Mouse (Mus musculus) forebrain, embryonic 16.5 days (tissue): Measurements from ENCODE around the gene Fgfr2. TPM values are rescaled to one million over a fixed set of nuclear protein-coding genes. Genes with fewer than 3 reads are reported as not detected.

ENCODE experiments used
- ATAC-seq: fragments of 200-750 bp; cut with Nextera tagmentation; 2 replicates; pipeline ENCODE4 v1.8.0; 2017; ENCODE audit warnings: mild to moderate bottlenecking, moderate library complexity
- H3K27ac ChIP-seq: fragments of 300-500 bp; sonication (generic); 2 replicates; pipeline ENCODE4 v1.5.1; 2014; ENCODE audit warnings: low read length, control low read depth
- H3K27me3 ChIP-seq: fragments of 300-500 bp; sonication (generic); replicated peaks from 2 replicates; pipeline ENCODE4 v1.6.1; 2014; ENCODE audit warnings: low read length; ENCODE audit not compliant: control insufficient read depth, insufficient read depth
- H3K36me3 ChIP-seq: fragments of 300-500 bp; sonication (generic); 2 replicates; pipeline ENCODE4 v1.6.1; 2014; ENCODE audit not compliant: control insufficient read depth, insufficient read depth
- H3K4me1 ChIP-seq: fragments of 300-500 bp; sonication (generic); replicated peaks from 2 replicates; pipeline ENCODE4 v1.6.1; 2014; ENCODE audit warnings: low read length; ENCODE audit not compliant: control insufficient read depth, insufficient read depth
- H3K4me2 ChIP-seq: fragments of 300-500 bp; sonication (generic); 2 replicates; pipeline ENCODE4 v1.6.1; 2014; ENCODE audit warnings: mild to moderate bottlenecking, low read length, control low read depth
- H3K4me3 ChIP-seq: fragments of 300-500 bp; sonication (generic); replicated peaks from 2 replicates; pipeline ENCODE4 v1.5.1; 2014; ENCODE audit warnings: mild to moderate bottlenecking, low read length, control low read depth
- H3K9ac ChIP-seq: fragments of 300-500 bp; sonication (generic); replicated peaks from 2 replicates; pipeline ENCODE4 v1.6.1; 2014; ENCODE audit warnings: low read depth, low read length, control low read depth
- H3K9me3 ChIP-seq: fragments of 300-500 bp; sonication (generic); 2 replicates; pipeline ENCODE4 v1.6.1; 2016; ENCODE audit warnings: low read length; ENCODE audit not compliant: control insufficient read depth
- WGBS: fragments of 180-500 bp; shearing (Covaris S2); extraction: QIAGEN DNeasy Blood & Tissue Kit; methylation state at CpG from one replicate; pipeline ENCODE4 v1.1.7; 2014; 5-methylcytosine and 5-hydroxymethylcytosine counted together
- polyA plus RNA-seq: library from polyadenylated mRNA; unstranded; fragments of >200 nt; fragmentation: Nextera tagmentation; extraction: Ambion mirVana; gene quantifications from 2 replicates; pipeline ENCODE4 v1.2.1, GENCODE M21; 2015

The Fgfr2 gene
- polyA plus RNA-seq, 1 experiment from 2014 or later, result 39.2 TPM

DNA sequence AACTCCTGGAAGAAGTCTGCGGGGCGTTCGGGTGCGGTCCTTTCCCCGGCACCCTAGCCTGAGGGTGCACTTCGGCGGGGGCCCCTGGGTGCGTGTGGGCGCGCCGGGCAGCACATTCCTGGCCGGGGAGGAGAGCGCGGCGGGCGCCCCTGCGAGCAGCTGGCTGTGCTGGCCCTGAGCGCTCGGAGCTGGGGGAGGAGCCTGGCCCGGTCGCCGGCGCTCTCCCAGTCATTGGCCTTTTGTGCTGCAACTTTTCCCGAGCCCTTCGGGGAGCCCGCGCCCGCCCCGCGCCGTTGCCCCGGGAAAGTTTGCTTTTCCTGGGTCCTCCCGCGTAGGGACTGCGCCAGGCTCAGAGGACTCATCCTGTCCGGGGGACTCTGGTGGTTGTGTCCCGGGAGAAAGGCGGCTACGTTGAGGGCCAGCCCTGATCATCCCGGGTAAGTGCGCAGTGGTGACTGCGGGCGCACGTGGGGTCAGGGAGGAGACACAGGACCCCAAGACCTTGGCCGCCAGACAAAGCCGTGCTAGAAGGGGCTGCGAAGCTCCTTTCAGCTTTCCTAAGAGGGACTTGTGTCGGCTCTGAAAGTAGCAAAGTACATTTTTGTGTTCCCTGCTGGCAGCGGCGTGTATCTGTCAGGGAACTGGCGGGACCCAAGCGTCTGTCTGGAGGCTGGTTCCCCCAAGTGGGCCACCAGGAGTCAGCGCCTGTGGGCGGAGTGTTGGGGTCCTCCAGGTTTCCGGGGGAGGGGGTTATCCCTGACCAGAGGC is 2477.0 kb downstream of the Fgfr2 start:
- H3K9me3 ChIP-seq, result no peaks in the 10 kb centered on the region
- peak overlapping the region; percentile 98 for H3K4me2 ChIP-seq
- H3K27me3 ChIP-seq, result no peaks in the 10 kb centered on the region
- peak overlapping the region; percentile 53 for H3K4me3 ChIP-seq
- no peaks in the 10 kb centered on the region for H3K36me3 ChIP-seq
- H3K4me1 ChIP-seq, result peaks cover 20% of the 10 kb centered on the region
- ATAC-seq, result peak; percentile 86
- no peak overlapping the region for H3K27ac ChIP-seq
- WGBS, result under 1% methylated on average over 55 of the region's 55 CpGs
- H3K9ac ChIP-seq, result peak overlapping the region; percentile 49

DNA sequence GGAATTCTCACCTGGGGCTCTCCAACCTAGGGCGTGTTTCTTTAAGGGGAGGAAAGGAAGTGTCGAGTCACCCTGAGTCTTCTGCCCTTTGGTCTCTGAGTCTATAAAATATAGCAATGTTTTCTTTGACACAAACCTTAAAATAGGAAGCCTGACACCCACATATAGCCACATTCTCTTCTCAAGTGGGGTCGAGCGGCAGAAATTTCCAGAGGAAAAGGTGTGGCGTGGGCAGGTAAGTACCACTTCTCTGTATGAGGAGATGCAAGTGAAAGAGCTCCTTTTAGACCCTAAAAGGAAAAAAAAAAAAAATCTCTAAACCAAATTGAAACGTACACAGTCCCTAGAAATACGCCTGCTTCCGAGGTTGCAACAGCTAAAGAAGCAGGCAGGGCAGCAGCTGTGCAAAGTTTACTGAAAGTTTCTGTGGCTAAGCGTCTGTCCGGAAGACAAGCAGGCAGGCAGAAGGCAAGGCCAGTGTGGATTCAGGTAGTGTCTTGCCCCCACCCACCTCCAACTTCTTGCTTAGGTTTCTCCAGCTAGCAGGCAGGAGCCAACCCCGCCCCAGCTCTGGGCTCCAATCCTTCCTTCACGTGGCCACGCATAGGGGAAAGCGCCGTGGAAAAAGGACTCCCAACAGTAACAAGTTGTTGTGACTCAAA is 2477.7 kb downstream of the Fgfr2 start:
- Histone ChIP-seq H3K9ac (peak overlapping the region; percentile 49), H3K27ac (no peak overlapping the region), H3K27me3 (no peaks in the 10 kb centered on the region), H3K4me3 (peak overlapping the region; percentile 53), H3K36me3 (no peaks in the 10 kb centered on the region), H3K9me3 (no peaks in the 10 kb centered on the region), H3K4me2 (peak overlapping the region; percentile 98), H3K4me1 (peaks cover 20% of the 10 kb centered on the region)
- 20% methylated on average over 15 of the region's 15 CpGs for WGBS
- ATAC-seq, result peak; percentile 15

DNA sequence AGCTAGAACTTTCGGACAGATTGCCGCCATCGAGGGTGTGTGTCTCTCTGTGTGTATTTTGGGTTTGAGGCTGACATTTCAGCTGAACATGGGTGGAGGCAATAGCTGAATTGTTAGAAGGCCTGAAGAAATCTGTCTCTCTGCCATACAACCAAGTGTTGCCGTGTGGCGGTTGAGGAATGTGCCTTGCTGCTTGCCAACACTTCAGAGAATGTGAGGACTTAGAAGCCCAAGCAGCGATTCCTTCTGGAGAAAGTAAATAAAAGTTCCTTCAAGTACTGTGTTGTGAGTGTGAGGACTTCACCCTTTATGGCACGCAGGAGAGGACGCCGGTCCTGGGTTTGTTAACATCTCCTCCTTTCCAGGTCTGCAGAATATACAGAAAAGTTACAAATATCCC is 2482.5 kb downstream of the Fgfr2 start:
- Histone ChIP-seq H3K36me3 (no peaks in the 10 kb centered on the region), H3K4me2 (no peak overlapping the region), H3K4me3 (no peak overlapping the region), H3K9ac (no peak overlapping the region), H3K27ac (no peak overlapping the region), H3K27me3 (no peaks in the 10 kb centered on the region), H3K4me1 (peaks cover under 1% of the 10 kb centered on the region; the same call in 1 of the 2 replicates), H3K9me3 (no peaks in the 10 kb centered on the region)
- WGBS, result 89% methylated on average over 9 of the region's 9 CpGs
- no peak for ATAC-seq

DNA sequence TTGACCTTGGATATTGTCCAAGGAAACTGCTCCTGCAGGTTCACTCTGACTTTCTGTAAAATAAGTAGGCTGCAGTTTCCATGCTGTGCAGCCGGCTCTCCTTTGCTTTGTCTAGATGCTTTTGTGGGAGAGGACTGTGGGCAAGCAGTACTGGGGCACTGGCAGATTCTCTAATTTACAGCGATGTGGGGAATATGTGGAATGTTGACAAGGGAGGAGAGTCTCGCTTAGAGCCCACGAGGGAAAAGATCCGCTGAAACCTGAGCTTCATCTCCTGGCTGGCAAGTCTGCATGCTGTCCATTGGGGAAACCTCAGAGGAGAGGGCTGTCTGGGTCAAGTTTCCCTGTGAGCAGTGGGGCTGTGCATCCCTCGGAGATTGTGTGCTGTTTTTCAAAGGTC is 2485.3 kb downstream of the Fgfr2 start:
- H3K4me2 ChIP-seq, result no peak overlapping the region
- no peaks in the 10 kb centered on the region for H3K27me3 ChIP-seq
- no peaks in the 10 kb centered on the region for H3K9me3 ChIP-seq
- WGBS, result 36% methylated on average over 6 of the region's 6 CpGs
- no peak overlapping the region for H3K9ac ChIP-seq
- no peak overlapping the region for H3K4me3 ChIP-seq
- H3K27ac ChIP-seq, result no peak overlapping the region
- ATAC-seq, result no peak
- no peaks in the 10 kb centered on the region for H3K36me3 ChIP-seq
- H3K4me1 ChIP-seq, result no peaks in the 10 kb centered on the region

DNA sequence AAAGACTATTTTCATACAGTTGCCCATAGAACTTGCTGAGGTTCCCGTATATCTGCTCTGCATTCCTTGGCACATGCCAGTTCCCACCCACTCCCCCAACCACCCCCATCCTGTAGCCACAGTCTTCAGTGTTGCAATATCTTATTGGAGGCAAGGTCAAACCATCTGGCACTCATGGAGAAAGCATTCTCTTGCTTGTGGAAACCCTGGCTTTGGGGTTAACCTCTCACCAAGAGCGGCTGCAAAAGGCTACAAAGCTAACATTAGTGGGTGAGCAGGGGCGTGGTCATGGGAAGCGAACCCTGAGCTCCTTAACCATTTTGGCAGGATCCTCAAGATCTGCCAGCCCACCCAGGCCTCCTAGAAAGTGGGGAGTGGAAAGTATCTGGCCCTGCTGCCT is 2486.2 kb downstream of the Fgfr2 start:
- Histone ChIP-seq H3K27me3 (no peaks in the 10 kb centered on the region), H3K4me1 (no peaks in the 10 kb centered on the region), H3K36me3 (no peaks in the 10 kb centered on the region), H3K9me3 (no peaks in the 10 kb centered on the region), H3K4me3 (no peak overlapping the region), H3K4me2 (no peak overlapping the region), H3K27ac (no peak overlapping the region), H3K9ac (no peak overlapping the region)
- WGBS, result 92% methylated on average over 4 of the region's 4 CpGs
- no peak for ATAC-seq

DNA sequence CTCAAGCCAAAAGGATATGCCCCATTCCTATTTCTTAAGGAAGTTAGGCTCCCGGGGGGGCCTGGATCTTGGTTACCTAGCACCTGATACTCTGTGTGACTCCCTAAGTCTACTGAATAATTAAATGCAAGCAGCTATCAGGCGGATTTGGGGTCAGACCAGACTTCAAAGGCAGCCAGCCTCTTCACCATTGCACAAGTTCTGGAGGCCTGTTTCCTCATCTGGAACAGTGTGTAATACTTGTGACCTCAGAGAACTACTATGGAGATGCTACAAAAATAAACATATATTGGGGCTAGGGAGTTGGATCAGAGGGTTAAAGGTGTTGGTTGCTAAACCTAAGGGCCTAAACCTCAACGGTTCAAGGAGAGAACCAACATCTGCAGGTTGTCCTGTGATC is 2486.9 kb downstream of the Fgfr2 start:
- Histone ChIP-seq H3K4me2 (no peak overlapping the region), H3K9ac (no peak overlapping the region), H3K36me3 (no peaks in the 10 kb centered on the region), H3K4me1 (no peaks in the 10 kb centered on the region), H3K27ac (no peak overlapping the region), H3K27me3 (no peaks in the 10 kb centered on the region), H3K4me3 (no peak overlapping the region), H3K9me3 (no peaks in the 10 kb centered on the region)
- 81% methylated on average over 3 of the region's 3 CpGs for WGBS
- ATAC-seq, result no peak

DNA sequence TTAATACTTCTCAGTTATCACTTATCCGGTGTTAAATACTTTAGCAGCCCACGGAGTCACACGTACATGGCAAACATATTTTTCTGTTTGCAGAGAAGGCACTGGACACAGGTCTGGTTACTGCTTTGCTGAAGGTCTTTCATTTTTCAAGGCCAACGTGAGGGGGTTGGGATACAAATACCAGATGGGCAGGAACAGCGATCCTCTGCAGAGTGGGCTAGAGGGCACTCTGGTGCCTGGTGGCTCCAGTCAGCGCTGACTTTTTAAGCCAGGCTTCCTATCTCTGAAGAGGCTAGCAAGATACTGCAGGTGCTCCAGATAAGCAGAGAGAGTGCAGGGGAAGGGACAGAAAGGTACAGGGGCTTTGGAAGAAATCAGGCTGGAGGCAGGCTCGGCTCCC is 2487.9 kb downstream of the Fgfr2 start:
- Histone ChIP-seq H3K4me3 (no peak overlapping the region), H3K4me1 (no peaks in the 10 kb centered on the region), H3K27ac (no peak overlapping the region), H3K27me3 (no peaks in the 10 kb centered on the region), H3K9ac (no peak overlapping the region), H3K9me3 (no peaks in the 10 kb centered on the region), H3K36me3 (no peaks in the 10 kb centered on the region), H3K4me2 (no peak overlapping the region)
- no peak for ATAC-seq
- WGBS, result 67% methylated on average over 7 of the region's 7 CpGs

DNA sequence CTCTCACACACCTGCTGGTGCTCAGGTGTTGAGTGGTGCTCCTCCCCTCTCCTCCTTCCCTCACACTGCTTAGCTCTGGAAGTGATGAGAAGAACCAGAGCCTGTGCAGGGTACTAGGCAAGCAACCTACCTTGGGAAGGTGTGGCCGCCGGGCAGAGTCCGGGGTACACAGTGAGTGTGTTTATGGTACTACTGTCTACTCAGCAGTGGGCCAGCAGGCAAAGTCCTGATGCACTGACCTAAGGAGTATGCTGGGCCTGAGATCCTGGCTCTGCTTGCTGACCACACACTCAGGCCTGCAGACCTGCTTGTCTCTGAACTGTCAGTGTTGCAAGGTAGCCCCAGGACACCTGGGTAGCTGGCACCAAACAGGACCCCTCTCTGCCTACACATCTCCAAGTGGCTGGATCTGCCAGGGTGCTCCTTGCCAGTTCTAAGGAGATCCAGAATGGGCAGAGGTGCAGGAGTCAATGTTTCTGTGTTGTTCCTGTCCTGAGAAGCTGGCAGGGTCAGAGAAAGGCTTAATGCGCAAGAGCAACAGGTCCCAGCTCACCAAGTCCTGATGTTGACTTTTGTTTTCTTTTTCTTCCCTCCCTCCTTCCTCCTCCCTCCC is 2488.8 kb downstream of the Fgfr2 start:
- Histone ChIP-seq H3K4me2 (no peak overlapping the region), H3K4me1 (no peaks in the 10 kb centered on the region), H3K27ac (no peak overlapping the region), H3K9me3 (no peaks in the 10 kb centered on the region), H3K36me3 (no peaks in the 10 kb centered on the region), H3K4me3 (no peak overlapping the region), H3K9ac (no peak overlapping the region), H3K27me3 (no peaks in the 10 kb centered on the region)
- 85% methylated on average over 4 of the region's 4 CpGs for WGBS
- ATAC-seq, result no peak

DNA sequence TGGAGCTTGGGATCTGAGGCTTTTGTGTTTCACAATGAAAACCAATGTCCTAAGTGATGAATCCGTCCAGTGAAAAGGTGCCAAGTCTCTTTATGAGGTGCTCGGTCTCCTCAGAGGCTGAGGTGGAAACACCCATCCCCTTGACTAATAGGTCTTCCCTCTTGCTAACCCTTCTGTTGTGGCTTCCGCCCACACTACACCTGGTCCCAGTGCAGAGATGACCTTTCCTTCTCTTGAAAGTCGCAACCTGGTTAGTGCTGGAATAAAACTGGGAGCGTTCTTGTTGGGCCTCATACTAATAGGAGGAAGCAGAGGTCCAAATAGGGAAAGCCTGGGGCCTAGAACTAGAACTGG is 2490.8 kb downstream of the Fgfr2 start:
- no peak overlapping the region for H3K9ac ChIP-seq
- H3K9me3 ChIP-seq, result no peaks in the 10 kb centered on the region
- no peaks in the 10 kb centered on the region for H3K4me1 ChIP-seq
- no peak overlapping the region for H3K4me2 ChIP-seq
- H3K36me3 ChIP-seq, result no peaks in the 10 kb centered on the region
- whole genome bisulfite sequencing, result 87% methylated on average over 5 of the region's 5 CpGs
- H3K4me3 ChIP-seq, result no peak overlapping the region
- no peaks in the 10 kb centered on the region for H3K27me3 ChIP-seq
- no peak for ATAC-seq
- no peak overlapping the region for H3K27ac ChIP-seq
